In the genomic region with DNA sequence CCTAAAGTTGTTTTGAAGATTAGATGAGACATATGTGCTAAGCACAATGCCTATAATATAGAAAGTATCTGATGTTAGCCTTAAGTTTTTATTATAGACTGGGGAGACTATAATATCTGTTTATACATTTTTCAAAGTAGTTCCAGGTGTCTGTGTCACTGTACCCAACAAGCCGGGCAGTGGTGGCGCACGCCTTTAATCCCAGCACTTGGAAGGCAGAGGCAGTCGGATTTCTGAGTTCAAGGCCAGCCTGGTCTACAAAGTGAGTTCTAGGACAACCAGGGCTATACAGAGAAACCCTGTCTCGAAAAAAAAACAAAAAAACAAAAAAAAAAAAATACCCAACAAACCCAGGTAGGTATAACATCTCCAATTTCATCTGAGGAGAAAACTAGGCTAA, we compare ENCODE assay signal across 1 mouse cellular context. TPM values are rescaled to one million over a fixed set of nuclear protein-coding genes. Genes with fewer than 3 reads are reported as not detected.
"Had no signal": no experiment of that assay in that cellular context is flagged by ENCODE, and none has a peak within 500 bp of the region (broad histone marks: within the 10 kb centered on the region; RNA-seq: fewer than 3 reads in every experiment).

No protein-coding gene starts in this region.

RNA-seq across cellular contexts. Expression of a gene that starts 47.1 kb away (rescaled TPM):
- total RNA-seq: megakaryocyte-erythroid progenitor cell, adult 5-6 weeks had no signal
